In genomic region chr9:56830162-56830561, GRCm38 (mm10) we compare ENCODE assay signal across 9 mouse cellular contexts. TPM values are rescaled to one million over a fixed set of nuclear protein-coding genes. Genes with fewer than 3 reads are reported as not detected.
DNase-seq lines count a peak whose midpoint lies in the region; ATAC-seq lines count a peak whose summit lies in the region.
"Had no signal": no experiment of that assay in that cellular context is flagged by ENCODE, and none has a peak within 500 bp of the region (broad histone marks: within the 10 kb centered on the region; RNA-seq: fewer than 3 reads in every experiment).

No protein-coding gene starts in this region.

- H3K9ac ChIP-seq in neural tube, embryonic 11.5 days (ENCODE audit: low read length): no peak overlapping the region
- H3K9ac ChIP-seq in hindbrain, embryonic 13.5 days: no peak overlapping the region

- WGBS in neural tube, embryonic 11.5 days: 19% methylated on average over 4 of the region's 4 CpGs
- 12% methylated on average over 4 of the region's 4 CpGs for WGBS in hindbrain, embryonic 13.5 days

- peak; percentile 25 for DNase-seq in embryo, embryonic 11 days
- no peak for DNase-seq in embryo, embryonic 10 days (ENCODE audit: low spot score)
- peak; percentile 35 for DNase-seq in neural tube, embryonic 11.5 days (ENCODE audit: low spot score)
- no peak for DNase-seq in neural tube, embryonic 10.5 days (ENCODE audit: extremely low spot score, low spot score)
- DNase-seq in skeletal muscle tissue, adult 2 months (ENCODE audit: low read depth, low spot score): peak; percentile 57
- no peak for DNase-seq in spleen, adult 18-20 months

- H3K9me3 ChIP-seq in neural tube, embryonic 11.5 days (ENCODE audit: control insufficient read depth, low read length): no peaks in the 10 kb centered on the region
- no peaks in the 10 kb centered on the region for H3K9me3 ChIP-seq in hindbrain, embryonic 13.5 days

- no peak overlapping the region for H3K4me2 ChIP-seq in neural tube, embryonic 11.5 days (ENCODE audit: low read depth)
- H3K4me2 ChIP-seq in hindbrain, embryonic 13.5 days: no peak overlapping the region

- no peak for ATAC-seq in neural tube, embryonic 11.5 days (ENCODE audit: insufficient read depth, low FRiP score, low TSS enrichment)
- ATAC-seq in hindbrain, embryonic 13.5 days (ENCODE audit: low FRiP score): peak; percentile 16; the same call in 1 of the 2 replicates
- ATAC-seq in cerebellum, adult (ENCODE audit: insufficient number of reproducible peaks, low FRiP score, low TSS enrichment): no peak

- H3K27ac ChIP-seq in neural tube, embryonic 11.5 days (ENCODE audit: low read depth, low read length): no peak overlapping the region
- peak overlapping the region; percentile 75 for H3K27ac ChIP-seq in hindbrain, embryonic 13.5 days
- H3K27ac ChIP-seq: macrophage had no signal

- no peaks in the 10 kb centered on the region for H3K27me3 ChIP-seq in neural tube, embryonic 11.5 days (ENCODE audit: control insufficient read depth, insufficient read depth, low read length)
- peaks cover 11% of the 10 kb centered on the region for H3K27me3 ChIP-seq in hindbrain, embryonic 13.5 days

- no peaks in the 10 kb centered on the region for H3K36me3 ChIP-seq in neural tube, embryonic 11.5 days (ENCODE audit: control insufficient read depth, insufficient read depth, low read length)
- H3K36me3 ChIP-seq in hindbrain, embryonic 13.5 days: no peaks in the 10 kb centered on the region

- H3K4me1 ChIP-seq in neural tube, embryonic 11.5 days (ENCODE audit: control insufficient read depth, insufficient read depth, low read length): peaks cover 7% of the 10 kb centered on the region
- peaks cover 50% of the 10 kb centered on the region for H3K4me1 ChIP-seq in hindbrain, embryonic 13.5 days (replicated peaks)

- no peak overlapping the region for H3K4me3 ChIP-seq in neural tube, embryonic 11.5 days (ENCODE audit: low read depth, low read length)
- H3K4me3 ChIP-seq in hindbrain, embryonic 13.5 days: no peak overlapping the region

RNA-seq across cellular contexts. Expression of gene Lingo1, which starts 33.9 kb away (rescaled TPM):
- polyA plus RNA-seq in neural tube, embryonic 11.5 days (2014; fragmentation: Nextera tagmentation; extraction: Ambion mirVana): 12.2 and 14.7 TPM in 2 replicates
- polyA plus RNA-seq in hindbrain, embryonic 13.5 days (2015; fragmentation: Nextera tagmentation; extraction: Ambion mirVana): 48.9 and 50.4 TPM in 2 replicates
- polyA plus RNA-seq: macrophage had no signal

RNA-seq across cellular contexts. Expression of gene Odf3l1, which starts 34.3 kb away (rescaled TPM):
- polyA plus RNA-seq in neural tube, embryonic 11.5 days (2014; fragmentation: Nextera tagmentation; extraction: Ambion mirVana): not detected in 2 replicates
- polyA plus RNA-seq in hindbrain, embryonic 13.5 days (2015; fragmentation: Nextera tagmentation; extraction: Ambion mirVana): 0.18 TPM in 1 of 2 replicates, not detected in the other
- polyA plus RNA-seq: macrophage had no signal

RNA-seq across cellular contexts. Expression of gene Cspg4, which starts 34.7 kb away (rescaled TPM):
- 2.6 and 3.8 TPM in 2 replicates for polyA plus RNA-seq in neural tube, embryonic 11.5 days (2014; fragmentation: Nextera tagmentation; extraction: Ambion mirVana)
- 4.2 and 5.2 TPM in 2 replicates for polyA plus RNA-seq in hindbrain, embryonic 13.5 days (2015; fragmentation: Nextera tagmentation; extraction: Ambion mirVana)
- polyA plus RNA-seq: macrophage had no signal

Comparison
In these comparisons a context has a peak if more than half of its experiments do, and no peak if none do; other contexts are left out.
1. DNase-seq: peak in embryo, embryonic 11 days (single experiment), neural tube, embryonic 11.5 days (single experiment) and skeletal muscle tissue, adult 2 months (single experiment); none in embryo, embryonic 10 days (single experiment), neural tube, embryonic 10.5 days (single experiment) and spleen, adult 18-20 months (0 of 2).